Mouse (Mus musculus) gastrocnemius, adult 8-10 months (tissue): Measurements from ENCODE around the gene Pfkp. TPM values are rescaled to one million over a fixed set of nuclear protein-coding genes. Genes with fewer than 3 reads are reported as not detected.

Experiments
- DNase-seq, 2 experiments: peaks; one replicate each; pipeline ENCODE4 v3.0.0; 2022; ENCODE audit warnings: low spot score in 2 of 2
- total RNA-seq, 4 experiments: library from RNA; stranded (reverse); gene quantifications; 2 replicates each; pipeline ENCODE4 v1.2.4; 2022

Pfkp gene
- 1 to 10 TPM; 1.2 to 3.3 (median 3.2) TPM for total RNA-seq

GRCm38 (mm10) chr13:6648669-6649233 is at the start of gene Pfkp:
TSS of gene Pfkp (minus strand) at chr13:6648777.
- peak; percentile 79 to 82 for DNase-seq

GRCm38 (mm10) chr13:6690607-6691006 is 42.0 kb upstream of the Pfkp start:
- no peak for DNase-seq

DNA sequence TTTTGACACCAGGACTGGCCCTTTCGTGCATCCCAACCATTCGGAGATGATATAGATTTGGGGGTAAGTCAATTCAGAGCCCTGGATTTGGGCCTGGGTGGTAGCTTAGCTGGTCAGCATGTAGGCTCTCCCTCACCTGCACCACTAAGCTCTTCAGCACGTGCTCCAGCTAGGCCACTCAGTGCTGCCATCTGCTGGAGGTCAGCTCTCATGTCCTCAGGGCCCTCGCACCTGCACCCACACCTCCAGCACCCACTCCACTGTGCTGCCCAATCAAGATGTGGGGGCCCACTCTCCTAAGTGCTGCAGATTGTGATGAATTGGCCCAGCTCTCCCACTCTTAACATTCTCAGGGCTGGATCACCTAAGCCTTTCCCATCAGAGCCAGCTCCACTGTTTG is 41.4 kb upstream of the Pfkp start:
- DNase-seq = no peak

GRCm38 (mm10) chr13:6688790-6689433 is 40.3 kb upstream of the Pfkp start:
- DNase-seq = no peak

DNA sequence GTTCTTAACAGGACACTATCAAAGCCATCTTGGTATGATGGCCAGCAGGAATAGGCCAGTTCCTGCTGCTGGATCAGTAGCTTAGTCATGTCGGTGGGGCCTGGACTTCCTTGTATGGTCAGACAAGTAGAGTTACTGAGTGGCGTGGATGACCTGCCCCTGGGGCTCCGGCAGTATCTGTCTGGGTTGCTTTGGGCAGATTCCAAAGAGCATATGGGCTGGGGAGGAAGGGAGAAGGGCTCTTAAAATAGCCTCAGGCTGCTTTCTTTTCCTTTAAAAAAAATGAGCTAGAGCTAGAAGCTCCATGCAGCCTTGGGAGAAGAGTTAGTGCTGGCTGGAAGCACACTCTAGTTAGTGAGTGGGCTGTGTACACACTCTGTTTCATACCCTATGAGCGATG is 18.3 kb upstream of the Pfkp start:
- no peak for DNase-seq

DNA sequence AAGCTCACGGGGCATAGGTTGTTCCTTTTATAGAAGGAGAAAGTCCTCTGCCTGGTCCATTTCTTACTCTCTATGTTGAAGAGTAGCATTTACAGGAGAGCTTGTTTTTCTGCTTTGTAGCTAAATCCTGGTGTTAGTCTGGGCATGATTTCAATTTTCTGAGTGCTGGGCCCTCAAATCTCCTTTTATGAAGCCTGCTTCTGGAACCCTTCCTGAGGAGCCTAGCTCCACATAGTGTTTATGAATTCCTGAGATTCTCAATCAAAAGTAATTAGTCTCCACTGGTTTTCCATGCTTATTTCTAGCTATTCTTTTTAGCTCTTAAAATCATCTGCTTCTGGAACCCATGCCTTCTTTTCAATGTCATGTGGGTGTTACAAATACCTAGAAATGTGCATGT is 16.9 kb upstream of the Pfkp start:
- no peak for DNase-seq

- no peak for DNase-seq
Observed at GRCm38 (mm10) chr13:6664216-6664615, 15.6 kb upstream of the Pfkp start.

GRCm38 (mm10) chr13:6659314-6659713 is 10.7 kb upstream of the Pfkp start:
- DNase-seq = no peak

- no peak for DNase-seq
Observed at GRCm38 (mm10) chr13:6657300-6657699, 8.7 kb upstream of the Pfkp start.

GRCm38 (mm10) chr13:6649542-6649941 is 965 bp upstream of the Pfkp start:
- no peak for DNase-seq

DNA sequence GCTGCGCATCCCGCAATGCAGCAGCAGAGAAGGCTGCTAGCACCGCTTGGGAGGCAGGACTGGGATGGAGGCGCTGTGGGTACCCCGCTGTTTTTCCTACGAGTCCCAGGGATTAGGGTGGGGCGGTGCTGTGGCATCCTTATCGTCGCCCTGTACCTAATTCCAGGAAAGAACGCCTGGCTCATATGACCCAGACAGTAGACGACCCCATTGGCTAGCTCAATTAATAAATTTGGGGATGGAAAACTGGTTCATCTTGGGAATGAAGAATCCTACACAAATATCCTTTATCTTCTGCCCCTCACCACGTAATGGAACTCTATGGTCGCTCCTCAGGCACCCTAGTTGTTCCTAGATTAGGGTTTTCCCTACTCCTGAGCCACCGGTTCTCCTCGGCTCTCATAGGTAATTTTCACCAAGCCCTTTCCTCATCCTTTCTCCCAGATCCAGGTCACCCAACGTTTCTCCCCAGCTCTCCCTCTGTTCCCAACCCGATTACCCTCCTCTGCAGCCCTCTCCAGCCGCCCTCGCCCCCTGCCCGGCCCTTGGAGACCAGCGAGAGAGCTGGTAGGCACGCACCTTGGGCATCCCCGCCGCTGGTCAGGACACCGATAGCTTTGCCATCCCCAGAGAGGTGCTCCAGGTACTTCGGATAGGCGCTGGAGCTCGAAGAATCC is 447 bp downstream of the Pfkp start:
- no peak for DNase-seq

DNA sequence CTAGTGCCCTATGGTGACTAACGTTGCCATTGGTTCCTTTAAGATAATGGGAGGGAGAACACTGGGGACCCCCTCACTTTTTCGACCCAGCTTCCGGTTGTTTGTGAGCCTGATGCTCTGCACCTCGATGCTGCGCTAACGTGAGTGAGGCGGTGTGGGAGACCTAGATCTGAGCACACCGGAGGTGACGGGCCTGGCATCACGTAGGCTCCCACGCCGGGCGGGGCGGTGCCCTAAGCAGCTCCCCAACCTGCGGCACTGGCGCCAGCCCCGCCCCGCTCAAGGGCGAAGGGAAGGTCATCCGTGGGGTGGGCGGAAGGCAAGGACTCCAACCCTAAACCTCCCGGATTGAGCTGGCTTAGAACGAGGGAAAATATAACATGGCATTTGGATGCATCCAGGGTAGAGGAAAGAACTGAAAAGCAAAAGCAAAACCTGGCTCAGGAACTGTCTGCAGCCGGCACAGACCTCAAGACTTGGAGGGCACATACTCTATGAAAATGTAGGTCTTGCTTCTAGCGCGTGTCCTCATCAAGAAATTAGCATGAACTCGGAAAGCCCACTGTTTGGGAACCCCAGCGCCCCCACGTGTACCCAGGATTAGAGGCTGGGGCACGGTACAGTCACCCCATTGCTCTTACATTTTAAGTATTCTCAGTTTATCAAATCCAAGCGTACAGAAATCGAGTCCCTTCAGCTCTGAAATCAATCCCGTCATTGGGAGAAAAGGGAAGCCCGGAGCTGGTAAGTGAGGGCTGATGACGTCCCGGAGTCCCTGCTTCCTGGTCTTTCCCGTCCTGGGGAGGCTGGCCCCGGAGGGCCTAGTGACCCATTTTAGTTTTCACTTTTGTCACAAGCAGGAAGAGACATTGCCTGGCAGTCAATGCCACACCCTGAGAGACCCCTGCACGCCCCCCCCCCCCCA is 1.2 kb downstream of the Pfkp start:
- DNase-seq = no peak

- no peak for DNase-seq
Observed at GRCm38 (mm10) chr13:6646674-6647066, 1.9 kb downstream of the Pfkp start.

DNA sequence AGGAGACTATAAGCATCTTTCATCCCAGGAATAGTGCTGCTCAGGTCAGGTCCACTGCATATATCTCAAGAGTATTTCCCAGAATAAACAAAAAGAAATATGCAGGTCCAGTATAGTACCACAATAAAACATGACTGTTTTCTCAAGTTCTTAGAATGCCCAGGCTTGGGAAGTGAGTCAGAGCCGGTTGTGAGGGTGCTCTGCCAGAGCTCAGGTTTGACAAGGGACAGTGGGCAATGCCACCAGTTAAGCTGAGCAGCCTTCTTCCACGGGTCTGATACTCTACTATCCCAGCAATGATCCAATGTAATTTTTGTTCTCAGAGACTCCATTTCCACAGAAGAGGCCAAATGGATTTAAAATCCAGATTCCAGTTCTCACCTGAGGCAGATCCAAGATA is 2.3 kb downstream of the Pfkp start:
- DNase-seq = no peak

DNA sequence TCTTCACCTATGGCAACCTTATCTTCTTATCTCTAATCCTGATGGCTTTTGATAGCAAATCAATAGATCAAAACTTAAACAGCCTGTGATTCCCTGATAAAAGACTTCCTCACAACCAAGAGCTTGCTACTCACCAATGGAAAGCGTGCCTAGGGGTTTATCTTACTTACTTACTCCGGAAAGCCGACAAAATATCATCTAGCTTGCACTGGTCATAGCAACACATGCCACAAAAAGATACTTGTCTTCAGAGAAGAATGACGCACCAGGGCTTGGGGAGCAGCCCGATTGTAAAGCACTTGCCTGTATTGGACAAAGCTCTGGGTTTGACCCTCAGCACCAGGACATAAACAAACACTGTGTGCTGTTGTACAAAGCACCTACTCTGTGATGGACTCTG is 4.6 kb downstream of the Pfkp start:
- no peak for DNase-seq

DNA sequence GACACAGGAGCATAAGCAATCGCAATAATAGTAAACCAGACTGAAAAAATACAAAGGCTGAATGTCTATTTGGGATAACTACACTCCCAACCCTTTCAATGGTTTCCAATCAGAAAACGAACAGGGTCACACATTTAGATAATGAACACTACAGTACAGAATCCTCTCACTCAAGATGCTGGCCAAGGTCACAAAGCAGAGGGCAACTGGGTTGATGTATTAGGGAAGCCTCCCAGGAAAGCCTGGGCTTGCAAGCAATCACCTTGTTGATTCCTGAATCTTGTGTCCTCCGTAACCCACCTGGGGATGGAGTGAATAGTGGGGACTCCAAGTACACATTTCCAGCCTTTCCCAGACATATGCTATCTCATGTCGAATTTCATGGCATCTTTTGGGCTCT is 5.6 kb downstream of the Pfkp start:
- no peak for DNase-seq

- no peak for DNase-seq
Observed at GRCm38 (mm10) chr13:6642453-6642852, 6.1 kb downstream of the Pfkp start.

DNA sequence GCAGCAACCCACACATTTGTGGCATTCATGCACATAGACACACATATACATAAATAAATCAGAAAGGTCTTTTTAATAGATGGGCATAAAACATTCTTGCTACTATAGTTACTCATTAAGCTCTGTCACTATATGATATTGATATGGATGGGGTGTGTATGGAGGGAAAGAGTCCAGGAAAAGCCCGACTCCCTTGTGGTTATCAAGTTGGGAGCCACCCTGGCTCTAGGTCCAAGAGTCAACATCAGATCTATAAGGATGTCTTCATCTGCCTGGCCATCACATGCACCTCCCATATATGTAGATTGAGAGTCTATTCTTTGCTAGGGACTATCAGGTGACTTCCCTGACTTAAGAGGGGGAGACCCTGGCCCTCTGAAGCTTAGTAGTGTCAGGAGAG is 7.1 kb downstream of the Pfkp start:
- no peak for DNase-seq

DNA sequence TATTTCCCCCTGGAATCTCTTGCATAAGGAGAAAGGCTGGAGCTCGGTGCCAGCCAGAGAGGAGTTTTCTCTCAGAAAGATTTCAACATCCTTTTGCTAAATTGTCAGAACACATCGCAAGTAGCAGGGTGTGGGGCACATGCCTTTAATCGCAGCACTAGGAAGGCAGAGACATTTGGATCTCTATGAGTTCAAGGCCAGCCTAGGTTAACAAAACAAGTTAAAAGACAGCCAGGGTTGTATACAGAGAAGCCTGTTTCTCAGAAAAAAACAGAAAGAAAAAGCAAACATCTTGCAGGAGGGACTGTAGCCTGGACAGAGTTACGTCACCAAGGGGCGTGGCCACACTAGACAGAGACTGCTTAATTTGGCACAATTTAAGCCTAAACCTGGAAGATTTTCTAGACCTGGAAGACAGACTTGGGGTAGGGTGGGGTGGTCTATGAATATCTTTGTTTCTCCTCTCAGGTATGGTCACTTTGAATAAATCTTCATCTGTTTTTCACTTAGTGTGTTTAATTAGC is 9.0 kb downstream of the Pfkp start:
- no peak for DNase-seq

GRCm38 (mm10) chr13:6638976-6639375 is 9.6 kb downstream of the Pfkp start:
- no peak for DNase-seq

DNA sequence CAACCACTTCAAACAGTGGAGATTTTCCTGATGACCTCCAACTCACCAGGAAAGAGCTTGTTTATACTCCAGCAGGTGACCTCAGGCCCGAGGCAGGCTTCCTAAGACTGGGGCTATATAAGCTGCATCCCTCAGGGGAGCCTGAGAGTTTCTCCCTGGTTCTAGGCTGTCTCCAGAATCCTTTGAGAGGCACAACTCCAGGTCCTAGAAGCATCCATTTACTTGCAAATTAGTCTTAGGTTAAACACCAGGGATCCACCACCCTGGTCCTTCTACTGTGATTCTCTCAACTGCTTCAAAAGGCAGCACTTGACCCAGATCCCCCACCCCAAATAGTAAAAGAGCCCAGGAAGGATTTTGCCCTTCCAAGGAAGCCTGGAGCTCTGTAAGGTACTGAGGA is 10.2 kb downstream of the Pfkp start:
- DNase-seq = no peak
